Mouse (Mus musculus) retina, postnatal 7 days (tissue): ENCODE measurements around the gene Olfr926.
"Not testable (repeated sequence)": the region's sequence is repeated elsewhere in the genome, so short reads cannot be mapped to it uniquely, and the experiment has no call there.

Source experiments
- DNase-seq: peaks from one replicate; pipeline ENCODE4 v3.0.0-alpha.2; 2012; ENCODE audit warnings: low read depth, low spot score

Gene Olfr926

DNA sequence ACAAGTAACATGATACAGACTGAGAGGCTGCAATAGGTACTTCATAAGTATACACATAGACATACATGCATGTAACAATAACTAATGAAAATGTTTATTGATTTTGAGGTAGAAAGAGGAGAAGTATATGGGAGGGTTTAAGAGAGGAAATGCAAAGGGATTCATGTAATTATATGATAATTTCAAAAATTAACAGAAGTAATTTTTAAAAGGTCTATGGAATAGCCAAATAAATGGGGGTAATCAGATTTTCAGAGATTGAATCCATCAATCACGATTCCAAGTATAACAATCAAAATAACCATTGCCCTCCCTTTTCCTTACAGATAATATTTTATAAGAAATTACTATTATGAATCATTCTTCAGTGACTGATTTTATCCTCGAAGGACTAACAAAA, at the start of gene Olfr926:
Gene Olfr926, plus strand, starts transcription at position 301 of the 400 bp plus-strand sequence.
- no peak for DNase-seq

DNA sequence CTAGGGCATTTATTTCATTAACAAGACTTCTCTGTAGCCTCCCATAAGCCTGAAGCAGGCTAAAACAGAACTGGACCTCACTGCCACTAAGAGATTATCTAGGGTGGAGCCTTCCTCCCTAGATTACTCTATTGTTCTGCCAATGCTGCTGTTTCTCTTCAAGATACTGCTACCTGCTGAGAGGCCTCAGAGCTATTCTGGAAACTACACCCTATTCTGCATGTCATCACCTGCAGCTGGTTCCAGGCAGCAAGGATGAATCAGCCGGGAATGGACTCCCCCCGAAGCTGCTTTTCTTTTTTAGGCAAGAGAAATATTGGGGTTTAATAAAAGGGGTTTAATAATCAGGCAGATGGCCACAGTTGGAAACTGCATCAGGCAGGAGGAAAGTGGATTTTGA, 43.9 kb upstream of the Olfr926 start:
- DNase-seq = no peak

DNA sequence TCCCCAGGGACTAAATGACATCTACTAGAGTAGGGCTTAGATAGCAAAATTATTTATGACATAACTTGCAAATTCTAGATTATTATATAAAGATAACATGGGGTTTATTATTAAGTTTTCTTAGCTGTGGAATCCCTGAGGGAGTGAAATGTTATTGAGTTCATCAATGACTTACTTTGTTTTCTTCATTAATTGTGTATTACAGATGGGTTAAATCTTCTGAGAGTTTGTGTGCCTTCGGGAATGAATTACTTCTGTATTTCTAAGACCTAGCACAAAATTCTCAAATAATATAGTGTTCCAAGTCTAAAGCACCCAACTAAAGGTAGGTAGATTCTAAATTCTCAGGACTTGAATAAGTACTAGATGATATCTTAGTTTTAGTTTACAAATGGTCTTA, 32.8 kb upstream of the Olfr926 start, which contains the start of gene Olfr924:
Gene Olfr924, plus strand, starts transcription at position 301 of the 400 bp plus-strand sequence.
- no peak for DNase-seq

DNA sequence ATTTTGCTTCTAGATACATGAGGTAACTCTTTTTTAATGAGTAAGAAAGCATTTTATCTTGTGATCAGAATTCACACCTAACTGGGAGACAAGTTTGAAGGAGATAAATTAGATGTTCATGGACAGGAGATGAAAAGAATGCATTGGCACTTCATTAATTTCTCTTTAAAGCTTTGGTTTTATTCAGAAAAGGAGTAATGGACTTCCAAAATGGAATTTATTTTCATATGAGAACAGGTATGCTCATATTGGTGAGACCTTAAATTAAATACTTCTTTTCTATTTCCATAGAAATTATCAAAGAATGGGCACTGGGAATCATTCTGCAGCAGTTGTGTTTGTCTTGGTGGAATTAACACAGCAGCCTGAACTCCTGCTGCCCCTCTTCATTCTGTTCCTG, 22.2 kb upstream of the Olfr926 start, which contains the start of gene Olfr26:
Gene Olfr26, plus strand, starts transcription at position 301 of the 400 bp plus-strand sequence.
- DNase-seq = no peak

DNA sequence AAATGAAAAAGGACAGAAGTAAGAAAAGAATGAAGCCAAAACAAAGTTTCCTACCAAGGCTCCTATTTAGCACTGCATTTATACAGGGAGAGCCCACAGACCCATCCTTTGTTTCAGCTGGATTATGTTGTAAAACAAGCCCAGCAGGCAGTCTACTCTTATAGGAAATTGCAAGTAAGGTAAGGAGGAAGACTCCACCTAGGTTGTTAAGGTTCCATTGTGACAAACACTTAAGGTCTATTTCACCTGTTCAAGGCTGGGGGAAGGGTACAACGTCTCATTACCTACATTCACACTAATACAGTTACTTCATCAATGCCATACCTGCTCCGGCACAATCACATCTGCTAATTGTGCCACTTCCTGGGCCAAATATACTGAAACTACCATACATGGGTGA, 2.0 kb upstream of the Olfr926 start:
- not testable (repeated sequence) for DNase-seq
